Mouse (Mus musculus): ENCODE results near the gene Igf2bp2.

DNA sequence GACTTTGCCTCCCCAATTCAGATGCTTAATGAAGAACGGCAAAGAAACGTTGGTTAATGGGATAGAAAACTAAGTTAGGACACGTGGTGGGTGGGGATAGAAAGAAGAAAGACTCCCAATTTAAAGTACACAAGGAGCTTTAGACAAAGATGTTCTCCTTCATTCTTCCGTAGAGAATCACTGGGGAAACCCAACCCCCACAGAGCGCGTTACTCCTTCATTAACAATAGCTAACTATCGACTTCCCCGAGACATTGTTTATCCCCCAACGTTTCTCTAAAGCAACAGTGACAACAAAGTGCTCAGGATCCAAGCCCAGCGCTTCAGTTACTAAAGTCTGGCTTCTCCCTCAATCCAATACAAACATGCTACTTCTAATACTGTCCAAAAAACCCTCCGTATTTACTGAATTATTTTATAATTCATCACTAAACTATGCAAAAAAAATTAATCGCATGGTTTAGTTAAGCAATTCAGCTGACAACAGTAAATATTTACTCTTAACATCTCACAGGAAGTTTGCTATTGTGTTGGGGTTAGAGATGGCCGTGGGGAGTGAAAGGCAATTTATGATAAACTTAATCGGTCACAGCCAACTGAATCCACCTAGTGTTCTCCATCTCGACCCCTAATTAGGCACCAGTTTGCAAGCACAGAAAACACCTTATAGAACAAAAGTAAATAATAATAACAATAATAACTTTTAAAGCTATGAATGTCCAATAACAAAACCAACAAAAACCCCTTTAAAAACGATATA lies 2.5 kb downstream of the Igf2bp2 start:
- TF ChIP-seq CTCF (IDR thresholded peaks at IDR 0.05; ENCODE audit: insufficient read depth, low read depth, low read length) (no peak), POLR2A (IDR thresholded peaks at IDR 0.05; ENCODE audit: insufficient read depth, low read depth, low read length) (no peak)

Data from olfactory bulb, adult 2 months (tissue).